Mouse (Mus musculus) heart, postnatal 14 days (tissue): ENCODE measurements around the gene Slc1a1. TPM values are rescaled to one million over a fixed set of nuclear protein-coding genes. Genes with fewer than 3 reads are reported as not detected.

Experiments used
- DNase-seq, 2 experiments: peaks; one replicate each; pipeline ENCODE4 v3.0.0; 2021 to 2022
- intact Hi-C: fragments of 180-260 bp; cut with DNase I; formaldehyde crosslinking; loops from one replicate; pipeline ENCODE4 v1.15.1; 2025
- long read RNA-seq, 2 experiments: library from polyadenylated mRNA; stranded (forward); transcript quantifications; one replicate each; pipeline ENCODE4 v2.0.0; 2021
- total RNA-seq, 2 experiments: library from RNA; stranded (reverse); gene quantifications; 2 replicates each; pipeline ENCODE4 v1.2.3; 2021

Slc1a1 gene
- total RNA-seq: under 1 TPM; 0.55 to 0.73 TPM
- long read RNA-seq, experiment 1: 0 reads
- long read RNA-seq, experiment 2: 0 reads

- peak; percentile 43 to 51 for DNase-seq
- intact Hi-C loops: no loop called here
Observed at GRCm38 (mm10) chr19:28834798-28835499, at the start of gene Slc1a1. Gene Slc1a1 (plus strand): TSS chr19:28835049.

- intact Hi-C loops: no loop called here
- no peak for DNase-seq
Observed at GRCm38 (mm10) chr19:28790196-28790595, 44.7 kb upstream of the Slc1a1 start.

DNA sequence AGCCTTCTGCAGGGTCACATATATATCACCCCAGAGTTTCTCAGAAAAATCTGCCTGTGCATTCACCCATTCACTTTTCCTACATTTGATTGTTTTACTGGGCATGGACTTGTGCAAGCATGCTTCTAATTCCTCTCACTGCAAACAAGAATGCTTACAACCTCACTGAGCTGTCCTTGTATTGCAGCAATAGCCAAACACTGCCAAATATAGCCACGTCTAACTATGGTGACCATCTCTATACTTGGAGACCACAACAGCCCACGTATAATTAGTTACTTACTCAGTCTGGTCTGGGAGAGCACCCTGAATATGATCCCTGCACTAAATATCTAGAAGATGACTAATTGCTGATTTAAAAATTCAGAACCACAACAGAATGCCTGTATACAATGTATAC, 41.5 kb upstream of the Slc1a1 start:
- intact Hi-C loops: no loop called here
- DNase-seq: no peak

DNA sequence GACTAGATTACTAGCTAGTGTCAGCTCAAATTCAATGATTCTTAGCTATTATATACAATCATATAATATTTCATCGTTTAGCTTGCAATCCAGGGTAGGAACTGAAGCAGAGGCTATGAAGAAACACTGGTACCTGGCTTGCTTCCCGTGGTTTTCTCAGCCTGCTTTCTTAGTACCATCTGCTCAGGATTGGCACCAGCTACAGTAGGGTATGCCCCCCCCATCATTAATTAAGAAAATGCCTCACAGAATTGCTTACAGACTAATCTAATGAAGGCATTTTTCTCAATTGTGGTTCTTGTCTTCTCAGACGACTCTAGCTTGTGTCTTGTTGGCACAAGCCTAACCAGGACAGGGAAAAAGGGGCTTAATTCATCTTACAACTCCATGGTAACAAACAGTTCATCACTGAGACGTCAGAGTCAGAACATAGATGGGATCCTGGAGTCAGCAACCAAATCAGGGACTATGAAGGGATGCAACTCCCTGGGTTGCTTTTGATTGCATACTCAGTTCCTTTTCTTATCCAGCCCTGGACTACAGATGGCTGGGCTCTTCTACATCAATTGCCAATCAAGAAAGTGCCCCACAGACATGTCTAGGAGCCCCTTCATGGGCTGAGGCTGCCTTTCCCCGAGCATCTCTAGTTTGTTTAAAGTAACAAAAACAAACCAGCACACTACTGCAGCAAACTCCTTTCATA, 38.6 kb upstream of the Slc1a1 start:
- intact Hi-C loops: no loop called here

DNA sequence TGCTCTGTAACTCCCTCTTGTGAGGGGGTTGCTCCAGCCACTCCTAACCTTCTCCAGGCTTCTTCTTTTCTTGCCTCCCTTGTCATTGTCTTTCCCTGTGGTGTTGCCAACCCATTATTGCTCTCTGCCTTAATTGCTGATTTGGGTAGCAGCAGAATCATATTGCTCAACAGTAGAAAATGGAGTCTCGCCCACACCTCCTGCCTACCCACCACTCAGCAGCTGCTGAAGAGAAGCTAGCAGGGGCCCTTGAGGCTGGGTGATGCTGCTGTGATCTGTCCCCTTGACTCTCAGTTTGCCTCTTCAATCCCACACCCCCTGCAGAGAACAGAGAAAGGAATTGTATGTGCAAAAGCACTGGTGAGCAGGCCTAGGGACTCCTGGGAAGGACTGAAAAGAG, 37.9 kb upstream of the Slc1a1 start:
- no peak for DNase-seq
- intact Hi-C loops: no loop called here

More for the DNA sequence above, 38.6 kb upstream of the Slc1a1 start:
- no peak for DNase-seq

GRCm38 (mm10) chr19:28797611-28798010, 37.2 kb upstream of the Slc1a1 start:
- intact Hi-C loops: no loop called here
- no peak for DNase-seq

GRCm38 (mm10) chr19:28800448-28800847, 34.4 kb upstream of the Slc1a1 start:
- intact Hi-C loops: no loop called here
- no peak for DNase-seq

- no peak for DNase-seq
- intact Hi-C loops: no loop called here
Observed at GRCm38 (mm10) chr19:28806276-28806675, 28.6 kb upstream of the Slc1a1 start.

DNA sequence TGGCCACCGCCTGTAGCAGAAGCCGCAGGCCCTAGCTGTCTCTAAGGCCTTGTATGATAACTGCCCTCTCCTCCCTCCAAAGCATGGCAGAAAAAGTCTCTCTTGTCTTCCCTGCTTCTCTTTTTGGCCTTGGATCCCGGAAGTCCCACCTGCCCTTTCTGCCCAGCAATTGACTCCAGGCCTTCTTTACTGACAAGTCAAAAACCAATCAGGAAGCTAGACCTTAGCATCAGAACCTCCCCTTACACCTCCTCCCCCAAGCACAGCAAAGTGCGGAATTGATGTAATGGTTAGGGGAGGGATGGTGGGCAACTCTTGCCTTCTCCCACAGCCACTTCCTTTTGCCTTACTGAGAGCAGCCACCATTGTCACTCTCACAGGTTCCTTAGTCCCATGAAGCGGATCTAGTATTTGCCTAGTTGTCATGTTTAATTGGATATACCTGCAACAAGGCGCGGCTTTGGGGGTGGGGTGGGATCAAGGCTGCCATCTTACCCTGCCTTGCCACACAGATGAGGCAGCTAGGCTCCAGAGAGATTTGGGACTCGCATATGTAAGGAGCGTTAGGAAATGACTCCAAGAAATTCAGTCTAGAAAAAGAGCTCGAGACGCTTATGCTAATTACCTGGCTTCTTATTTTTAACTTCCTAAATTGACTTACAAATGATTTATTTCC, 27.9 kb upstream of the Slc1a1 start:
- no peak for DNase-seq

DNA sequence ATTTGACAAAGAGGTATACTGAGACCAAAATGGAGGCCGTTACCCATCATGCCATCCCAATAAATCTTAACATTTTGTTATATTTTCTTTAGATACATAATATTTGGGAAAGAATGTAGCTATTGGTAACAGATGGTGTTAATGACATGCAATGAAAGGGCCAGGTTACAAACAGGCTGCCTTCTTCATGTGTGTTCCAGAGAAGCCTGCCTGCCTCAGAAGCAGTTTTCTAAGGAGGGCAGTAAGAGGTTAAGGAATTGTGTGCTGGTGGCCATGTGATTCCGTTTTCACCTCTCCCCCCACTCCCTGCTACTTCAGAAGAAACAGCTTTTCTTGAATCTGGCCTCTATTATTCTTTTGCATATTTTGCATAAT, 27.4 kb upstream of the Slc1a1 start:
- intact Hi-C loops: no loop called here
- DNase-seq: no peak

More for the DNA sequence above, 27.9 kb upstream of the Slc1a1 start:
- intact Hi-C loops: no loop called here

GRCm38 (mm10) chr19:28818286-28818685, 16.6 kb upstream of the Slc1a1 start:
- DNase-seq: no peak
- intact Hi-C loops: no loop called here

GRCm38 (mm10) chr19:28827697-28828328, 7.0 kb upstream of the Slc1a1 start:
- intact Hi-C loops: no loop called here

DNA sequence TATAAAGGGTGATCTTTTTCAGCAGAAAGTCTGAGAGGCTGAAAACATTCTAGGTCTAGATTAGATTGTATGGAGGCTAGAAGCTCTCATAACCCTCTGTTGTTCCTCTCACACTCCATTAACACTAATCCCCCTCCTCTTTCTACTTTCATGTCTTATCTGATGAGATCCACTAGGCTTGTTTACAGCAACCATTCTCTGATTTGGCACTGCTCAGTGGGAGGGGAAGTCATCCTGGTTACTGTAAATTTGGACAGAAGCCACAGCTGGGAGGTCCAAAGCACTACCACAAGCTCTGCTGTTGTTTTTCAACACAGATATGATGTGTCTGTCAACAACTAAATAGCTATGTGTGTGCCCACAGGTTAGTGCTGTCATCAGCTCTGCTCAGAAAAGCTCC, 3.5 kb upstream of the Slc1a1 start:
- intact Hi-C loops: no loop called here
- no peak for DNase-seq

More at GRCm38 (mm10) chr19:28827697-28828328, 7.0 kb upstream of the Slc1a1 start:
- peak; percentile 9 to 37 for DNase-seq

GRCm38 (mm10) chr19:28832605-28833004, 2.2 kb upstream of the Slc1a1 start:
- intact Hi-C loops: no loop called here
- DNase-seq: no peak

- intact Hi-C loops: no loop called here
Observed at GRCm38 (mm10) chr19:28834388-28834787, 461 bp upstream of the Slc1a1 start.

DNA sequence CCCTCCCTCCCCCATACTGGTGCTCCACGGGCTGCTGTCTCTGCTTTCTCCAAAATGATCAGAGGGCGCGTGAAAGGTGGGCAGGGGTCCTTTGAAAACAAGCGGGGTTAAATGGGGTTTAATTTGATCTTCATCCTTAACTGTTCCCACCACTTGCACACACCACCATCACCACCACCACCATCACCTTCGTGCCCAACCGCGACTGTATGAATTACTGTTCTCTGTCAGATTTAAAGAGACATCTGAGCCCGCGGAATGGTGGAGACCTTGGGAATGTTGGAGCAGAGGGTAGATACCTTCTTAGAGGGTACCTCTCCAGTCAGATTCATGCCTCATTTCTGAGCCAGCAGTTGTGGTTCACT, 633 bp downstream of the Slc1a1 start:
- intact Hi-C loops: no loop called here
- DNase-seq: no peak

More at GRCm38 (mm10) chr19:28834388-28834787, 461 bp upstream of the Slc1a1 start:
- DNase-seq: no peak

- intact Hi-C loops: no loop called here
Observed at GRCm38 (mm10) chr19:28836116-28836515, 1.3 kb downstream of the Slc1a1 start.

DNA sequence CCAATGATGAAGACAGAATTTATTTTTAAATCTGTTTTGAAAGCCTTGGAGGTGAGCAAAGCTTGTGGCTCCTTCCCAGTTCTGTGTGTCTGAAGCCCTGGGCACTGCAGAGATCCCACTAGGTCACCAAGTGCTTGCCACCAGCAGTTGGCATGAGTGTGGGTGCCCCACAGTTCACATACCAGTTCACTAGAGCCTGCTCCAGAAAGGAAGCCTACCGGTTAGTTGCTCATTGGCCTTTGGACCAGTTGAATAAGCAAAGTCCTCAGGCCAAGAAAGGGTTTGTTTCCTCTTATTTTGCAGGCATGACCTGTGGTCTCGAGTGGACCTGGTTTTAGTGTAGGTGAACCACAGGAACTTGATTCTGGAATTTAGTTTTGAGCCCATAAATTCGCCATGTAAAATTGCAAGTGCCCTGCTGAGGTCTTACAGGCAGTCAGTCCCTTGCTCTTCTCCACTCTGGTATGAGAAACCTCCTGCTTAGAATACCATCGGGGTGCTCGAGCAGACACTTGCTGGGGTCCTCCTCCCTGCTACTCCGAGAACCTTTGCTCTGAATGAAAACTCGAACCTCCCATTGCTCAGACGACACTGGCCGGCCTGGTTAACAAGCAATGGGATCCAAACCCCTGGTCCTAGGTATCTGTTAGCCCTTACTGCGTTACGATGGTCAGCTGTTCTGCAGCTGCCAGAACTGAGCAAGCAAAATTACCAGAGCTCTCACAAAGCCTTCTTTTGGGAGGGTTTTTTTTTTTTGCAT, 2.0 kb downstream of the Slc1a1 start:
- no peak for DNase-seq
- intact Hi-C loops: no loop called here

More at GRCm38 (mm10) chr19:28836116-28836515, 1.3 kb downstream of the Slc1a1 start:
- DNase-seq: no peak

GRCm38 (mm10) chr19:28838796-28839195, 3.9 kb downstream of the Slc1a1 start:
- DNase-seq: no peak
- intact Hi-C loops: no loop called here
